Mouse (Mus musculus): Measurements from ENCODE around the gene Ap1m2. TPM values are rescaled to one million over a fixed set of nuclear protein-coding genes. Genes with fewer than 3 reads are reported as not detected.
"Not testable (repeated sequence)": the region's sequence is repeated elsewhere in the genome, so short reads cannot be mapped to it uniquely, and the experiment has no call there.

The Ap1m2 gene
- polyA plus RNA-seq, 1 experiment from 2014 or later: 22.3 TPM

- Histone ChIP-seq H3K4me3 (no peak overlapping the region), H3K9ac (no peak overlapping the region), H3K9me3 (no peaks in the 10 kb centered on the region), H3K27ac (no peak overlapping the region), H3K36me3 (peaks cover 95% of the 10 kb centered on the region), H3K4me1 (no peaks in the 10 kb centered on the region), H3K27me3 (no peaks in the 10 kb centered on the region), H3K4me2 (no peak overlapping the region)
- ATAC-seq (ENCODE audit: insufficient number of reproducible peaks, insufficient read depth, low FRiP score, low TSS enrichment, low read depth): no peak
- 92% methylated on average over 9 of the region's 9 CpGs for WGBS
Measured at GRCm38 (mm10) chr9:21272391-21272790, 39.7 kb downstream of the Ap1m2 start.

- H3K4me3 ChIP-seq; ATAC-seq (ENCODE audit: insufficient number of reproducible peaks, insufficient read depth, low FRiP score, low TSS enrichment, low read depth); H3K27me3 ChIP-seq; H3K9ac ChIP-seq; H3K27ac ChIP-seq; H3K9me3 ChIP-seq; H3K4me2 ChIP-seq: not testable (repeated sequence)
- 78% methylated on average over 5 of the region's 5 CpGs for WGBS
- H3K36me3 ChIP-seq: peaks cover 75% of the 10 kb centered on the region
- H3K4me1 ChIP-seq: peaks cover 18% of the 10 kb centered on the region
Measured at GRCm38 (mm10) chr9:21269590-21269989, 42.5 kb downstream of the Ap1m2 start.

GRCm38 (mm10) chr9:21268305-21268704, 43.8 kb downstream of the Ap1m2 start:
- Histone ChIP-seq H3K36me3 (peaks cover 62% of the 10 kb centered on the region), H3K4me2 (no peak overlapping the region), H3K9me3 (no peaks in the 10 kb centered on the region), H3K4me1 (peaks cover 22% of the 10 kb centered on the region), H3K27me3 (no peaks in the 10 kb centered on the region), H3K9ac (no peak overlapping the region), H3K27ac (no peak overlapping the region), H3K4me3 (no peak overlapping the region)
- no peak for ATAC-seq (ENCODE audit: insufficient number of reproducible peaks, insufficient read depth, low FRiP score, low TSS enrichment, low read depth)
- 95% methylated on average over 16 of the region's 16 CpGs for WGBS

- H3K4me2 ChIP-seq: peak overlapping the region; percentile 82; the same call in 1 of the 2 replicates
- no peak overlapping the region for H3K4me3 ChIP-seq
- peaks cover 48% of the 10 kb centered on the region for H3K36me3 ChIP-seq
- peaks cover 22% of the 10 kb centered on the region for H3K4me1 ChIP-seq
- 0 out of 2 replicates have a peak overlapping the region, but pooled peaks have one; percentile 1 for H3K9ac ChIP-seq
- H3K27ac ChIP-seq: no peak overlapping the region
- WGBS: 88% methylated on average over 5 of the region's 5 CpGs
- ATAC-seq (ENCODE audit: insufficient number of reproducible peaks, insufficient read depth, low FRiP score, low TSS enrichment, low read depth): no peak
- no peaks in the 10 kb centered on the region for H3K9me3 ChIP-seq
- H3K27me3 ChIP-seq: no peaks in the 10 kb centered on the region
Measured at GRCm38 (mm10) chr9:21266889-21267288, 45.2 kb downstream of the Ap1m2 start.

GRCm38 (mm10) chr9:21265611-21266010, 46.5 kb downstream of the Ap1m2 start:
- H3K27me3 ChIP-seq: no peaks in the 10 kb centered on the region
- no peaks in the 10 kb centered on the region for H3K9me3 ChIP-seq
- peaks cover 36% of the 10 kb centered on the region for H3K36me3 ChIP-seq
- peak overlapping the region; percentile 86 for H3K9ac ChIP-seq
- peak overlapping the region; percentile 81; the same call in 1 of the 2 replicates for H3K27ac ChIP-seq
- WGBS: 4% methylated on average over 11 of the region's 11 CpGs
- peak overlapping the region; percentile 82 for H3K4me2 ChIP-seq
- peak; percentile 2; the same call in 1 of the 2 replicates for ATAC-seq (ENCODE audit: insufficient number of reproducible peaks, insufficient read depth, low FRiP score, low TSS enrichment, low read depth)
- H3K4me3 ChIP-seq: peak overlapping the region; percentile 86
- peaks cover 22% of the 10 kb centered on the region for H3K4me1 ChIP-seq

GRCm38 (mm10) chr9:21265000-21265561, 47.1 kb downstream of the Ap1m2 start, which contains the start of gene Atg4d:
TSS of gene Atg4d (plus strand) at chr9:21265293.
- WGBS: under 1% methylated on average over 49 of the region's 49 CpGs
- Histone ChIP-seq H3K4me3 (peak within 1 kb of the TSS; percentile 86), H3K9ac (peak within 1 kb of the TSS; percentile 86), H3K27ac (peak within 1 kb of the TSS; percentile 81), H3K9me3 (no peaks in the 10 kb centered on the region), H3K36me3 (peaks cover 30% of the 10 kb centered on the region), H3K4me1 (peaks cover 22% of the 10 kb centered on the region), H3K27me3 (no peaks in the 10 kb centered on the region), H3K4me2 (peak within 1 kb of the TSS; percentile 82)
- ATAC-seq (ENCODE audit: insufficient number of reproducible peaks, insufficient read depth, low FRiP score, low TSS enrichment, low read depth): peak; percentile 94

DNA sequence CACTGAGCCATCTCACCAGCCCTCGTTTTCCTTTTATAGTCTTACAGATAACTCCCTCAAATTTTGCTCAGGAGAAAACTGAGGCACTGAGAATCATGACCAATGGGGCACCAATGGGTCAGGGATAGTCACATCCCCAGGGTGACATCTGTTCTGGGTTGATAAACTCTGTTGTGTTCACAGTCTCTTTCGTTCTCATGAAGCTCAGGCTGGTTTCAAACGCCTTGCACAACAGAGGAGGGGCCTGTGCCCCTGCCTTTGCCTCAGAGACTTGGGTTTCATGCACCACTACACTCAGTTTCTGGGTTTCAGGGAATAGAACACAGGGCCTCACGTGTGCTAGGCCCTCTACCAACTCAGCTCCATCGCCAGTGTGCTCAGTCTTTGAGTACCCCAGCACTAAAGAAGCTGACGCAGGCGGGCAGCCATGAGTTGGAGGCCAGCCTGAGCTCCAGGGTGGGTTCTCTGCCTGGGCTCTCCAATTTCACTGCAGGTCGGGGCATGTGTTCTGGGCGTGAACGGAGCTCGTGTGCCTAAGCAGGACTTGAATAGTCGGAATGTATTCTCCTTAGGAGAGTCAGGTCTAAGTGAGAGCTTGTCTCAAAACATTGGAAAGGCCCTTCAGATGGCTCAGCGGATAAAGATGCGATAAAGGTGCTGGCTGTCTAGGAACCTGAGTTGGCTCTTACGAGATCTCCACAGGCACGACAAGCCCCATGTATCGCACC, 47.7 kb downstream of the Ap1m2 start:
- WGBS: 13% methylated on average over 17 of the region's 17 CpGs

DNA sequence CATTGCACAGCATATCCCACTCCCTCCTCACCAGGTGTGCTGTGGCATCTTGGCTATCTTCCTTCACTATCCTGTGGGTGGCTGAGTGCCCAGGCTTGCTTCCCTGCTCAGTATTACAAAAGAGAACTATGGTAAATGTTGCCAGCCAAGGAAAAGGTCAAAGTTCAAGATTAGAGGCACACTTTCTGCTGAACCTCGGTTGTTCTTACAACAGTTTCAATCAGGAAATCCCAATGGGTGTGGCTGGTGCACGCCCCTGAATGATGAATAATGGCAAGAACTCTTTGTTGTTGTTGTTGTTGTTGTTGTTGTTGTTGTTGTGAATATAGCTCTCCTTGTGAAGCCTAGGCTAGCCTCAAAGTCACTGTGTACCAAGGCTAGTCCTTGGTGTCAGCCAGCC, 50.3 kb downstream of the Ap1m2 start:
- WGBS: 52% methylated on average over 2 of the region's 2 CpGs
- H3K36me3 ChIP-seq: peaks cover 2% of the 10 kb centered on the region

More for the DNA sequence above, 47.7 kb downstream of the Ap1m2 start:
- Histone ChIP-seq H3K27ac (peak overlapping the region; percentile 81), H3K4me3 (peak overlapping the region; percentile 86), H3K9ac (peak overlapping the region; percentile 86), H3K9me3 (no peaks in the 10 kb centered on the region), H3K36me3 (peaks cover 25% of the 10 kb centered on the region), H3K27me3 (no peaks in the 10 kb centered on the region), H3K4me1 (peaks cover 22% of the 10 kb centered on the region), H3K4me2 (peak overlapping the region; percentile 82)
- ATAC-seq (ENCODE audit: insufficient number of reproducible peaks, insufficient read depth, low FRiP score, low TSS enrichment, low read depth): peak; percentile 40; the same call in 1 of the 2 replicates

GRCm38 (mm10) chr9:21260491-21261040, 51.6 kb downstream of the Ap1m2 start:
- Histone ChIP-seq H3K4me1 (peaks cover 7% of the 10 kb centered on the region), H3K4me2 (no peak overlapping the region), H3K9ac (no peak overlapping the region), H3K27me3 (no peaks in the 10 kb centered on the region), H3K9me3 (no peaks in the 10 kb centered on the region), H3K36me3 (no peaks in the 10 kb centered on the region), H3K4me3 (no peak overlapping the region), H3K27ac (no peak overlapping the region)
- ATAC-seq (ENCODE audit: insufficient number of reproducible peaks, insufficient read depth, low FRiP score, low TSS enrichment, low read depth): no peak
- 60% methylated on average over 6 of the region's 6 CpGs for WGBS

More for the DNA sequence above, 50.3 kb downstream of the Ap1m2 start:
- peaks cover 20% of the 10 kb centered on the region for H3K4me1 ChIP-seq
- H3K9me3 ChIP-seq: no peaks in the 10 kb centered on the region
- H3K9ac ChIP-seq: no peak overlapping the region
- no peak overlapping the region for H3K27ac ChIP-seq
- ATAC-seq (ENCODE audit: insufficient number of reproducible peaks, insufficient read depth, low FRiP score, low TSS enrichment, low read depth): no peak
- H3K4me2 ChIP-seq: no peak overlapping the region
- no peaks in the 10 kb centered on the region for H3K27me3 ChIP-seq
- no peak overlapping the region for H3K4me3 ChIP-seq

GRCm38 (mm10) chr9:21256349-21256748, 55.8 kb downstream of the Ap1m2 start:
- not testable (repeated sequence) for H3K4me1 ChIP-seq; H3K4me2 ChIP-seq; H3K4me3 ChIP-seq; H3K36me3 ChIP-seq; H3K9me3 ChIP-seq; H3K27ac ChIP-seq; H3K9ac ChIP-seq; ATAC-seq (ENCODE audit: insufficient number of reproducible peaks, insufficient read depth, low FRiP score, low TSS enrichment, low read depth)
- 76% methylated on average over 4 of the region's 4 CpGs for WGBS
- peaks cover 10% of the 10 kb centered on the region; the same call in 1 of the 2 replicates for H3K27me3 ChIP-seq

DNA sequence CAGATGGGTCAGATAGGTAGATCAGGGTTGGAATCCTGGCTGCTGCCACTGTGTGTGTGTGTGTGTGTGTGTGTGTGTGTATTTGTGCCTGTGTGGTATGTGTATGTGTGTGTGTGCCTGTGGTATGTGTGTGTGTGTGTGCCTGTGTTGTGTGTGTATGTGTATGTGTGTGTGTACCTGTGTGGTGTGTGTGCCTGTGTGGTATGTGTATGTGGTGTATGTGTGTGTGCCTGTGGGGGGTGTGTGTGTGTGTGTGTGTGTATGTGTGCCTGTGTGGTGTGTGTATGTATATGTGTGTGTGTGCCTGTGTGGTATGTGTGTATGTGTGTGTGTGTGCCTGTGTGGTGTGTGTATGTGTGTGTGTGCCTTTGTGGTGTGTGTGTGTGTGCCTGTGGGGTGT, 57.4 kb downstream of the Ap1m2 start:
- H3K9ac ChIP-seq: no peak overlapping the region
- H3K4me1 ChIP-seq: peaks cover 9% of the 10 kb centered on the region
- no peak for ATAC-seq (ENCODE audit: insufficient number of reproducible peaks, insufficient read depth, low FRiP score, low TSS enrichment, low read depth)

More for the DNA sequence above, 57.4 kb downstream of the Ap1m2 start:
- Histone ChIP-seq H3K27me3 (peaks cover 26% of the 10 kb centered on the region), H3K9me3 (no peaks in the 10 kb centered on the region), H3K4me2 (no peak overlapping the region), H3K27ac (no peak overlapping the region), H3K4me3 (no peak overlapping the region), H3K36me3 (no peaks in the 10 kb centered on the region)
